Mouse (Mus musculus) layer of hippocampus, adult 18-20 months (tissue): ENCODE results near the gene Prrc2a. TPM values are rescaled to one million over a fixed set of nuclear protein-coding genes. Genes with fewer than 3 reads are reported as not detected.
A peak's percentile ranks its signal among the peaks of the same experiment; 100 is the strongest.

Experiments used
- DNase-seq, 2 experiments: peaks; one replicate each; pipeline ENCODE4 v3.0.0; 2022; ENCODE audit warnings: low spot score in 2 of 2
- long read RNA-seq: library from polyadenylated mRNA; stranded (forward); transcript quantifications from one replicate; pipeline ENCODE4 v2.0.0, GENCODE M21; 2021
- total RNA-seq, 2 experiments: library from RNA; stranded (reverse); gene quantifications; 2 replicates each; pipeline ENCODE4 v1.2.3; 2021

Prrc2a gene
- 100 to 1,000 TPM; 317 to 343 TPM for total RNA-seq
- long read RNA-seq, full-length matches to known transcripts: 1 of 17 reads
- long read RNA-seq, partial matches to known transcripts: 13 of 17 reads
- long read RNA-seq, other reads (novel, unspliced or antisense): 3 of 17 reads

- peak; percentile 99 for DNase-seq
These were observed at the start of gene Prrc2a for GRCm38 (mm10) chr17:35164568-35165450. Gene Prrc2a, minus strand, starts transcription at chr17:35164897.

GRCm38 (mm10) chr17:35213071-35213470 lies 48.4 kb upstream of the Prrc2a start:
- DNase-seq: no peak

GRCm38 (mm10) chr17:35210593-35210992 lies 45.9 kb upstream of the Prrc2a start:
- no peak for DNase-seq

GRCm38 (mm10) chr17:35209785-35210535 lies 45.3 kb upstream of the Prrc2a start:
- DNase-seq: no peak

GRCm38 (mm10) chr17:35205380-35205769 lies 40.7 kb upstream of the Prrc2a start:
- DNase-seq: no peak

- DNase-seq: no peak
These were observed 40.0 kb upstream of the Prrc2a start, which contains the start of gene Lta for GRCm38 (mm10) chr17:35204494-35205379. Gene Lta, minus strand, starts transcription at chr17:35205351.

GRCm38 (mm10) chr17:35202442-35202841 lies 37.7 kb upstream of the Prrc2a start:
- DNase-seq: no peak

- DNase-seq: no peak
These were observed 37.1 kb upstream of the Prrc2a start, which contains the start of gene Tnf for GRCm38 (mm10) chr17:35201787-35202186. Gene Tnf, minus strand, starts transcription at chr17:35202007.

GRCm38 (mm10) chr17:35201128-35201527 lies 36.4 kb upstream of the Prrc2a start:
- no peak for DNase-seq

- DNase-seq: no peak
These were observed 35.7 kb upstream of the Prrc2a start for GRCm38 (mm10) chr17:35200398-35200797.

GRCm38 (mm10) chr17:35198946-35199345 lies 34.2 kb upstream of the Prrc2a start:
- DNase-seq: no peak

GRCm38 (mm10) chr17:35198029-35198428 lies 33.3 kb upstream of the Prrc2a start:
- no peak for DNase-seq

GRCm38 (mm10) chr17:35197126-35197525 lies 32.4 kb upstream of the Prrc2a start:
- no peak for DNase-seq

GRCm38 (mm10) chr17:35196321-35196641 lies 31.6 kb upstream of the Prrc2a start:
- no peak for DNase-seq

- DNase-seq: peak; percentile 50 to 70
These were observed 31.1 kb upstream of the Prrc2a start for GRCm38 (mm10) chr17:35195631-35196320.

- DNase-seq: no peak
These were observed 30.3 kb upstream of the Prrc2a start for GRCm38 (mm10) chr17:35194844-35195630.

- no peak for DNase-seq
These were observed 29.5 kb upstream of the Prrc2a start, which contains the start of gene Ltb for GRCm38 (mm10) chr17:35193881-35194843. Gene Ltb, plus strand, starts transcription at chr17:35194439.

GRCm38 (mm10) chr17:35192924-35193323 lies 28.2 kb upstream of the Prrc2a start:
- DNase-seq: no peak
